Mouse (Mus musculus) CH12.LX (cell line): ENCODE measurements around the gene Cnst. TPM values are rescaled to one million over a fixed set of nuclear protein-coding genes. Genes with fewer than 3 reads are reported as not detected.

Experiments used
- DNase-seq: peaks from one replicate; pipeline ENCODE4 v3.0.0-alpha.2; 2013; ENCODE audit errors: extremely low read depth
- H3K27ac ChIP-seq: 2 replicates; pipeline ENCODE4 v1.5.1; 2012; ENCODE audit warnings: low read depth, mild to moderate bottlenecking, control low read depth, moderate library complexity; ENCODE audit not compliant: insufficient read depth
- H3K27me3 ChIP-seq: replicated peaks from 2 replicates; pipeline ENCODE3; 2012; ENCODE audit warnings: inconsistent platforms
- H3K36me3 ChIP-seq, 2 experiments: replicated peaks in 1 of 2; 2 replicates each; pipeline versions ENCODE3 to v1.6.1; 2012; ENCODE audit warnings: inconsistent platforms in 1 of 2, low read length in 1 of 2, mild to moderate bottlenecking in 1 of 2, mixed read lengths in 1 of 2, moderate library complexity in 1 of 2; ENCODE audit not compliant: control insufficient read depth in 1 of 2, insufficient read depth in 1 of 2
- H3K4me1 ChIP-seq, 2 experiments: 2 replicates each; pipeline ENCODE4 v1.6.1; 2012; ENCODE audit warnings: inconsistent platforms in 1 of 2, moderate library complexity in 1 of 2; ENCODE audit not compliant: insufficient read depth in 2 of 2, control insufficient read depth in 1 of 2
- H3K4me2 ChIP-seq: 2 replicates; pipeline ENCODE4 v1.6.1; 2012; ENCODE audit warnings: low read depth, mild to moderate bottlenecking, control low read depth; ENCODE audit not compliant: poor library complexity, insufficient read depth, severe bottlenecking
- H3K4me3 ChIP-seq, 3 experiments: fragments of 150-350 bp in 1 of 3; sonication (generic) in 1 of 3; replicated peaks in 1 of 3; 2 replicates each; pipeline versions ENCODE3 to v1.5.1; 2011 to 2012; ENCODE audit warnings: low read depth in 2 of 3, low read length in 2 of 3, mild to moderate bottlenecking in 2 of 3, moderate library complexity in 2 of 3, control low read depth in 1 of 3, improper control_type of control experiment in 1 of 3, inconsistent platforms in 1 of 3, mixed read lengths in 1 of 3; ENCODE audit not compliant: poor library complexity in 1 of 3
- H3K79me2 ChIP-seq: replicated peaks from 2 replicates; pipeline ENCODE4 v1.6.1; 2012; ENCODE audit warnings: mild to moderate bottlenecking, moderate library complexity; ENCODE audit not compliant: control insufficient read depth, poor library complexity, insufficient read depth, severe bottlenecking; ENCODE audit errors: extremely low read depth
- H3K9ac ChIP-seq: 2 replicates; pipeline ENCODE4 v1.6.1; 2012; ENCODE audit warnings: low read depth, mild to moderate bottlenecking, control low read depth, moderate library complexity; ENCODE audit not compliant: insufficient read depth
- H3K9me3 ChIP-seq: replicated peaks from 2 replicates; pipeline ENCODE3; 2012; ENCODE audit warnings: low read length, inconsistent platforms, mixed read lengths
- BHLHE40 ChIP-seq: IDR thresholded peaks from 2 replicates; pipeline ENCODE4 v1.6.1; 2011; ENCODE audit warnings: mild to moderate bottlenecking, low read depth, low read length, improper control_type of control experiment
- CHD2 ChIP-seq: IDR thresholded peaks from 2 replicates; pipeline ENCODE4 v1.6.1; 2011; ENCODE audit warnings: low read length, improper control_type of control experiment
- CTCF ChIP-seq, 2 experiments: IDR thresholded peaks in 1 of 2; conservative IDR thresholded peaks in 1 of 2; 2 replicates each; pipeline ENCODE4 v1.5.1; 2011 to 2012; ENCODE audit warnings: low read depth in 2 of 2, low read length in 2 of 2, improper control_type of control experiment in 1 of 2, inconsistent platforms in 1 of 2, mild to moderate bottlenecking in 1 of 2, moderate library complexity in 1 of 2
- EP300 ChIP-seq: IDR thresholded peaks from 2 replicates; pipeline ENCODE4 v1.6.1; 2011; ENCODE audit warnings: low read length, improper control_type of control experiment
- ETS1 ChIP-seq: conservative IDR thresholded peaks from 2 replicates; pipeline ENCODE4 v1.6.1; 2012; ENCODE audit warnings: low read depth, mild to moderate bottlenecking, inconsistent platforms, low read length, improper control_type of control experiment, moderate library complexity
- IRF4 ChIP-seq: IDR thresholded peaks from 2 replicates; pipeline ENCODE4 v1.6.1; 2014; ENCODE audit warnings: low read depth, mild to moderate bottlenecking, inconsistent platforms, low read length, improper control_type of control experiment
- JUN ChIP-seq: IDR thresholded peaks from 2 replicates; pipeline ENCODE4 v1.6.1; 2011; ENCODE audit warnings: low read depth, mild to moderate bottlenecking, low read length, improper control_type of control experiment, moderate library complexity; ENCODE audit not compliant: insufficient read depth
- MAFK ChIP-seq: IDR thresholded peaks from 2 replicates; pipeline ENCODE4 v1.6.1; 2011; ENCODE audit warnings: low read length, improper control_type of control experiment; ENCODE audit not compliant: insufficient replicate concordance
- MAZ ChIP-seq: IDR thresholded peaks from 2 replicates; pipeline ENCODE4 v1.6.1; 2012; ENCODE audit warnings: low read depth, mild to moderate bottlenecking, inconsistent platforms, low read length, improper control_type of control experiment, moderate library complexity
- MEF2A ChIP-seq: IDR thresholded peaks from 2 replicates; pipeline ENCODE4 v1.6.1; 2014; ENCODE audit warnings: low read depth, mild to moderate bottlenecking, inconsistent platforms, low read length, improper control_type of control experiment, borderline replicate concordance
- MXI1 ChIP-seq: IDR thresholded peaks from 2 replicates; pipeline ENCODE4 v1.6.1; 2011; ENCODE audit warnings: mild to moderate bottlenecking, low read depth, low read length, improper control_type of control experiment
- RCOR1 ChIP-seq: conservative IDR thresholded peaks from 2 replicates; pipeline ENCODE4 v1.6.1; 2012; ENCODE audit warnings: low read depth, mild to moderate bottlenecking, inconsistent platforms, low read length, improper control_type of control experiment
- SMC3 ChIP-seq: IDR thresholded peaks from 2 replicates; pipeline ENCODE4 v1.6.1; 2011; ENCODE audit warnings: low read depth, low read length, improper control_type of control experiment
- USF2 ChIP-seq: conservative IDR thresholded peaks from 2 replicates; pipeline ENCODE4 v1.6.1; 2011; ENCODE audit warnings: low read depth, low read length, improper control_type of control experiment
- ZC3H11A ChIP-seq: IDR thresholded peaks from 2 replicates; pipeline ENCODE4 v1.6.1; 2012; ENCODE audit warnings: low read depth, mild to moderate bottlenecking, inconsistent platforms, low read length, improper control_type of control experiment
- ZMIZ1 ChIP-seq: IDR thresholded peaks from 2 replicates; pipeline ENCODE4 v1.6.1; 2012; ENCODE audit warnings: low read depth, mild to moderate bottlenecking, inconsistent platforms, low read length, improper control_type of control experiment
- dilution Hi-C: fragments of 300-500 bp; cut with MboI; formaldehyde crosslinking; loops from 2 replicates; pipeline ENCODE4 v1.14.3; 2020; ENCODE audit warnings: low sequenced_read_pairs; ENCODE audit not compliant: extremely low pct_unique_long_range_greater_than_20kb, extremely low pct_ligation_motif_present
- in situ Hi-C: fragments of 300-500 bp; cut with MboI; formaldehyde crosslinking; loops from 3 replicates; pipeline ENCODE4 v1.14.3; 2019; ENCODE audit warnings: low sequenced_read_pairs, low pct_ligation_motif_present, low pct_unique_long_range_greater_than_20kb, mixed read lengths
- polyA plus RNA-seq: library from polyadenylated mRNA; unstranded; fragments of >175 nt; gene quantifications from 2 replicates; pipeline ENCODE4 v1.2.1, GENCODE M21; 2012; ENCODE audit warnings: low read depth; ENCODE audit not compliant: insufficient read length
- total RNA-seq, 2 experiments: library from RNA; depleted of rRNA; stranded (reverse); fragments of 300-350 nt in 1 of 2; fragments of >200 nt in 1 of 2; gene quantifications; 2 replicates each; pipeline ENCODE4 v1.2.3; 2012 to 2014

The Cnst gene
- total and polyA plus RNA-seq, 3 experiments, result 7.8 to 10.2 (median 9.3) TPM

DNA sequence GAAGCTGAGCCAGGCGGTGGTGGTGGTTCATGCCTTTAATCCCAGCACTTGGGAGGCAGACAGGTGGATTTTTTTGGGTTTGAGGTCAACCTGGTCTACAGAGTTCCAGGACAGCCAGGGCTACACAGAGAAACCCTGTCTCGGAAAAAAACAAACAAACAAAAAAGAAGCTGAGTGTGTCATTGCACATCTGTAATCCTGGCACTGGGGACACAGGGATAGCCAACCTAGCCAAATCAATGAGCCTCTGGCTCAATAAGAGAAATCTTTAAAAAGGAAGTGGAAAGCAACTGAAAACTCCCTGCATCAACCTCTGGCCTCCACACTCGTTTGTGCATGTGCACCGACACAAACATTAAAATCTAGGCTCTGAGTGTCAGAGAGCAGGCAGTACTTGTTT is 25.5 kb downstream of the Cnst start:
- Histone ChIP-seq H3K4me1 (peaks cover 0 to 3% of the 10 kb centered on the region in 2 experiments; a peak in 1 of 4 replicates), H3K27ac (no peak overlapping the region)
- dilution Hi-C loops, result no loop called here

DNA sequence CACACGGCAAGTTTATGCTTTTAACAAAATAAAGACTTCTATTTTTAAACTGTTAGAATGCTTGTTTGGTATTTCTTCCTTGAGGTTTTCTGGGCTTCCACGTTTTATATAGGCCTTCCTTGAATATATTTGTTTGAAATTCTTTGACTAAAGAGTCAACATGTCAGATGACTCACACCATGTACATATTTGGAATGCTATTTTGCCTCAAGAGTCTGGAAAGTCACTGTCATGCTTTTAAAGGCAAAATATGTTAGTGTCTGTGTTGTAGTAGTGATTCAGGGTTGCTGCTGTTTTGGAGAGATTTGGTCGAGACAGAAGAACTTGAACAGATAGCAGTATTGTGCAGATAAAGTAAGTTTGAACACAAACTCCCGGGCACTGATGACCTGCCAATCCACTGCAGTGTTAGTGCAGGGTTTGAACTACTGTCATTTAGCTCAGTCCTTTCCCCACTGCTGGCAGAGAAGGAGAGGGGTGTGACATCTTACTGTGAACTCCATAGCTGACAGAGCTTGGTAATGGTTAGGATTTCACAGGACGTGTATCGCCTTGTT is 27.6 kb downstream of the Cnst start:
- TF ChIP-seq BHLHE40 (no peak), MXI1 (no peak), IRF4 (no peak), ETS1 (no peak), MEF2A (no peak), RCOR1 (no peak), MAFK (no peak)
- H3K4me1 ChIP-seq, result no peaks in the 10 kb centered on the region
- in situ Hi-C loops, result no loop called here

More for the DNA sequence above, 25.5 kb downstream of the Cnst start:
- Histone ChIP-seq H3K9ac (no peak overlapping the region), H3K9me3 (no peaks in the 10 kb centered on the region), H3K79me2 (no peaks in the 10 kb centered on the region; the same call in 1 of the 2 replicates), H3K36me3 (peaks cover 0 to 6% of the 10 kb centered on the region in 2 experiments), H3K4me2 (no peak overlapping the region), H3K4me3 (no peak overlapping the region)
- no peak for DNase-seq
- in situ Hi-C loops, result no loop called here
- no peak for TF ChIP-seq SMC3
- TF ChIP-seq CHD2, result no peak
- no peak for TF ChIP-seq ZC3H11A
- no peak for TF ChIP-seq USF2
- TF ChIP-seq, all 38 proteins: peak for 0
- H3K27me3 ChIP-seq, result no peaks in the 10 kb centered on the region

DNA sequence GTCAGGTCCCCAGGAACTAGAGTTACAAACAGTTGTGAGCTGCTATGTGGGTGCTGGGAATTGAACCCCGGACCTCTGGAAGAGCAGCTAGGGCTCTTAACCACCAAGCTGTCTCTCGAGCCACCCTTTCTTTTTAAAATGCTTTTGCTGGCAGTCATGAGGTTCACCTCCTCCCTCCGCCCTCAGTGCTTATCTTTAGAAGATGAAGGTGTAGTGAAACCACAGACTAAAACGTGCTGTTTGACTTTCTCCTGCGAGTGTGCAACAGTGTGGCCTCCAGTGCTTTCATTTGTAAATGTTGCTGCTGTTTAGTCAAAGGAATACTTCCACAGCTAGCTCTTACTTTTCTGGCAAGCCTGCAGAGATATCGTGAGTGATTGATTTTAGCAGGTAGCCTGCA is 32.5 kb downstream of the Cnst start:
- in situ Hi-C loops, result no loop called here
- no peaks in the 10 kb centered on the region for H3K4me1 ChIP-seq
- H3K4me2 ChIP-seq, result no peak overlapping the region
- no peak overlapping the region for H3K4me3 ChIP-seq
- H3K9me3 ChIP-seq, result no peaks in the 10 kb centered on the region
- no peak for DNase-seq
- H3K27me3 ChIP-seq, result no peaks in the 10 kb centered on the region
- H3K36me3 ChIP-seq, result peaks cover 4 to 37% of the 10 kb centered on the region in 2 experiments
- no peak overlapping the region for H3K9ac ChIP-seq
- no peaks in the 10 kb centered on the region; the same call in 1 of the 2 replicates for H3K79me2 ChIP-seq
- dilution Hi-C loops, result no loop called here
- H3K27ac ChIP-seq, result no peak overlapping the region
- TF ChIP-seq USF2 (no peak), JUN (no peak), CTCF (conservative IDR thresholded peaks at IDR 0.05 in 1 of 2, IDR thresholded peaks at IDR 0.05 in 1 of 2; ENCODE audit: low read depth in 2 of 2, low read length in 2 of 2) (no peak), MEF2A (no peak), EP300 (no peak), MAZ (no peak), MXI1 (no peak), ZMIZ1 (no peak)

More for the DNA sequence above, 27.6 kb downstream of the Cnst start:
- no peaks in the 10 kb centered on the region; the same call in 1 of the 2 replicates for H3K79me2 ChIP-seq
- H3K4me3 ChIP-seq, result no peak overlapping the region
- no peaks in the 10 kb centered on the region for H3K9me3 ChIP-seq
- H3K9ac ChIP-seq, result no peak overlapping the region
- no peaks in the 10 kb centered on the region for H3K27me3 ChIP-seq
- DNase-seq, result no peak
- H3K36me3 ChIP-seq, result peaks cover 0 to 8% of the 10 kb centered on the region in 2 experiments
- dilution Hi-C loops, result no loop called here
- no peak overlapping the region for H3K4me2 ChIP-seq
- no peak overlapping the region for H3K27ac ChIP-seq
